Mouse (Mus musculus): ENCODE measurements at regions not wholly inside any gene's neighbourhood (a gene's known extent, or its start where the extent isn't known, plus 50 kb on each side); places are given as distances from the start of the nearest gene placed in this dataset.
"Not testable (repeated sequence)": the region's sequence is repeated elsewhere in the genome, so short reads cannot be mapped to it uniquely, and the experiment has no call there.

DNA sequence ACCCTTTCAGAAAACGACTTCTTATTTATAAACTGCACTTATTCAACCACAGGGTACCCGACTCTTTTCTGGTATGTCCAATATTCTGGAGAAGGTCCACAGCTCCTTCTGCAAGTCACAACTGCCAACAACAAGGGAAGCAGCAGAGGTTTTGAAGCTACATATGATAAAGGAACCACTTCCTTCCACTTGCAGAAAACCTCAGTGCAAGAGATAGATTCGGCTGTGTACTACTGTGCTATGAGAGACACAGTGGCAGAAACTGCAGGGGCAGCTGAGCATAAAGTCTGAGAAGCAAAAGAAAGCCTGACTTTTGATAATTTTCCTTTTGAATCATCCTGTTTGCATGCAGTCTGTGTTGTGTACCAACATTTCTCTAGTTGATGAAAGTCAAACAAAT, 823.8 kb downstream of the Dad1 start:
- TF ChIP-seq CTCF, EP300 (IDR thresholded peaks at IDR 0.05; ENCODE audit: low read depth): not testable (repeated sequence)
